Mouse (Mus musculus): ENCODE measurements around the gene Gm20388.

DNA sequence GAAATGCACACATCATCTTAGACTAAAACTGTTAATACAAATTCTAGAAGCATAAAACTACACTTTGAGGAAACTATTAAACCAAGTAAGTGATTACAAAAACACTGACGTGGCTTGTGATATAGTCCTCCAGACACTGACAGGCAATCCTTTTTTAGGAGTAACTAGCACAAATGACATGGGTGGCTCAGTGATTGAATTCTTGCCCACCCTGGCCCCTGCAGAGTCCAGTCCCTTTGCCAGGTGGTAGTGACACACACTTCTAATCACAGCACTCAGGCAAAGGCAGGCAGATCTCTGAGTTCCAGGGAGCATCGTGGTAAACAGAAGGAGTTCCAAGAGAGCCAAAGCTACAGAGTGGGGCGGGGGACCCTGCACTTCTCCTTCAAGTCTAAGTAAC, 3094.7 kb downstream of the Gm20388 start:
- no peak for TF ChIP-seq CTCF (IDR thresholded peaks at IDR 0.05; ENCODE audit: insufficient read depth, low read depth, low read length)
- TF ChIP-seq POLR2A (IDR thresholded peaks at IDR 0.05; ENCODE audit: insufficient read depth, low read depth, low read length): no peak

Data from olfactory bulb, adult 2 months (tissue).